Mouse (Mus musculus) ES-E14 (cell line): ENCODE measurements around the gene Minos1.

ENCODE experiments used
- HCFC1 ChIP-seq: IDR thresholded peaks from 2 replicates; pipeline ENCODE4 v1.6.1; 2012; ENCODE audit warnings: low read length, inconsistent platforms, borderline replicate concordance; ENCODE audit not compliant: insufficient read depth
- ZC3H11A ChIP-seq: IDR thresholded peaks from 2 replicates; pipeline ENCODE4 v1.6.1; 2012; ENCODE audit warnings: low read depth, mild to moderate bottlenecking, inconsistent platforms, low read length, borderline replicate concordance

GRCm38 (mm10) chr4:139167107-139167506, 36.2 kb upstream of the Minos1 start:
- TF ChIP-seq ZC3H11A: no peak
- no peak for TF ChIP-seq HCFC1
